Mouse (Mus musculus): ENCODE data around the gene Spink2. TPM values are rescaled to one million over a fixed set of nuclear protein-coding genes. Genes with fewer than 3 reads are reported as not detected.
A peak's percentile ranks its signal among the peaks of the same experiment; 100 is the strongest.
"Not testable (repeated sequence)": the region's sequence is repeated elsewhere in the genome, so short reads cannot be mapped to it uniquely, and the experiment has no call there.

Gene Spink2
- total RNA-seq, 2 experiments from 2014 or later = 4.9 to 5.4 TPM

DNA sequence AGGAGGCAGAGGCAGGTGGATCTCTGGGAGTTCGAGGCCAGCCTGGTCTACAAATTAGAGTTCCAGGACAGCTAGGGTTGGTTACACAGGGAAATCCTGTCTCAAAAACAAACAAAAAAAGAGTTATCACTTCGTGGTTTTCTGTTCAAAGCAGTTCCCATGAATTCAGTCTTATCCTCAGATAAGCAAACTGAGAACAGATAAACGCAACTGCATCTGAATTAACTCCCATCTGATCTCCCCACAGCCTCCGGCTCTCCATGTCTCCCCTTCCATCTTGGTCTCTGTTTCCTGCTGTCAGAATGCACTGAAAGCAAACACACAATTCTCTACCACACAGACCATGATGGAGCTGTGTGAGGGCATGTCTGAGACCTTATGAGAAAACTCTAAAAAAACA is 10.6 kb downstream of the Spink2 start:
- no peak for ATAC-seq (ENCODE audit: poor library complexity, severe bottlenecking)

DNA sequence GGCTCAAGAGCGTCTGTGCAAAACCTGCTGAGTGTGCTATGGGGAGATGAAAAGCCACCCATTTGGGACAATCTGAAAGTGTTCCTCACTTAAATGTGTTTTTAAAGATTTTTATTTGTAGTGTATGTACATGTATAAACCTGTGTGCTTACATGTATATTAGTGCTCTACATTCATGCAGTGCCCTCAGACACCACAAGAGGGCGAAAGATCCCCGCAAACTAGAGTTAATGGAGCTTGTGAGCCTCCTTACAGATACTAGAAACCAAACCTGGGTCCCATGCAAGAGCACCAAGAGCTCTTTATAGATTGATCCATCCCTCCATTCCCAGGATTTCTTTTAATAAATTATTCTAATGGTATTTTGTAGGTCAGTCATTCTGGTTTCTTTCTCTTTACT is 17.3 kb downstream of the Spink2 start:
- peak; percentile 69 for ATAC-seq (ENCODE audit: poor library complexity, severe bottlenecking)

DNA sequence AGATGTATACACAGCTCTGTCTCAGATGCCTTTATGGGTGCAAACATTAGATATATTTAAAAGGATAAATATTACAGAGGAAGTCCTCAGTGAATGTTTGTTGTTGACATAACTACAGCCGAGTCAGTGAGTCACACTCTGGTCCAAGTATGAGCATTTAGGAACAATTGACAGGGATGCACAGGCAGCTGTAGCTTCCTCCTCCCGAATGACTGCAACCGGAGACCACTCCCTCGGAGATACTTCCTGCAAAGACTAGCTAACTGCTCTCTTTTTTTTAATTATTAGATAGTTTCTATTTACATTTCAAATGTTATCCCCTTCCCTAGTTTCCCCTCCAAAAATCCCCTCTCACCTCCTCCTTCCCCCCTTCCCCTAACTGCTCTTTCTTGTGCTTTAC is 18.0 kb downstream of the Spink2 start:
- ATAC-seq (ENCODE audit: poor library complexity, severe bottlenecking) = peak; percentile 72

DNA sequence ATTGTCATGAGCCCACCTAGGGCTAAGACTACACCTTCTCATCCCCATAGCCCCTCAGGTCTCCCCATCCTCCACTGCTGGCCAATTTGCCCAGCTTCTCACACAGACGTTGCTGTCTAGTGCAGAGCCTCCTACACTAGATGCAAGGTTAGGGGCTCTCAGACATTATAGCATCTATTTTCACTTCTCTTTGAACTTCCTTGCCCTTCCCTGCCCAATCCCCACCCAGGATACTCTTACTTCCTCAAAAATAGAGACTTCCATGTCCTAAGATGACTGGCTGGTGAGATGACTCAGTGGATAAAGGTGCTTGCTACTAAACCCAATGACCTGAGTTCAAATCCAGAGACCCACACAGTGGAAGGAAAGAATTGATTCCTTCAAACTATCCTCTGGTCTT is 19.6 kb downstream of the Spink2 start:
- ATAC-seq (ENCODE audit: poor library complexity, severe bottlenecking) = peak; percentile 71

DNA sequence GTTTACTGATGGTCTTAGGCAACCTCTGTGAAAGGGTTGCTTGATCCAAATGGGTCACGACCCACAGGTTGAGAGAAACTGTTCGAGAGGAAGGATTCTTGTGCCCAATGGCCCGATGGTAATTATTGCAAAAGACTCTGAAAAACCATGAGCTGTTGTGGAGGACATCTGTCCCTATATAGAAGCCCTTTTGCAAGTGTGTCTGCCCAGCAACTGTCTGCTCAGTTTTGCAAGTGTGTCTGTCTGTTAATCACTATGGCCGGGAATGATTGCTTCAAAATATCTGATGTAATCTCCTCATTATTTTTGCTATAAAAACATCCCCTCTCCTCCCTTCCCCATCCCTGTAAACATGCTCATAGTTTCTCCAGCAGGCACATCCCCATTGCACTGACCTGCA is 20.2 kb downstream of the Spink2 start:
- ATAC-seq (ENCODE audit: poor library complexity, severe bottlenecking) = peak; percentile 36

DNA sequence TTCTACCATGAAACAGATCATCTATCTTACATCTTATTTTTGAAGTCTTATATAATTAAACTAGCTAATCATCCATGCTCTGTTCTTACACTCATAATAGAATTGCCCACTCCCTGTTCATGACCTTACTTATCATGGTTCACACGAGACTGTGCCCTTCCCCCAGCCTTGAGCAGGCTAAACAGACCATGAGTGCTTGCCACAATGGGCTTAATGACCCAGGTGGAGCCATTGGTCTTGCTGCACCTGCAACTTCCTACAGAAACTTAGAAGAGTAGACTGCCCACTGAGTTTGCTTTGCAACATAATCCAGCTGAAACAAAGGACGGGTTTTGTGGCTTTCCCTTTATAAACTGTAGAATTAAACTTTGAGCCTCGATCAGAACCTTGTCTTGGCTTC is 22.5 kb downstream of the Spink2 start:
- ATAC-seq (ENCODE audit: poor library complexity, severe bottlenecking) = no peak

DNA sequence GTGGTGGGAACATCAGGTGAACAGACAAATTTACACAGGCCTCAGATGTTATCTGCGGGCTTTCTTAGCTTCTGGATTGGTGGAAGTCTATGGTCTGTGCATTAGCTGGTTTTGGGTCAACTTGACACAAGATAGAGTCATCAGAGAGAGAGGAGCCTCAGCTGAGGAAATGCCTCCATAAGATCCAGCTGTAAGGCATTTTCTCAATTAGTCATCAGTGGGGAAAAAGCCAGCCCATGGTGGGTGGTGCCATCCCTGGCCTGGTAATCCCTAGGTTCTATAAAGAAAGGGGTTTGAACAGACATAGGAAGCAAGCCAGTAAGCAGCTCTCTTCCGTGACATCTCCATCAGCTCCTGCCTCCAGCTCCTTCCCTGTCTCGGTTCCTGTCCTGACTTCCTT is 25.9 kb downstream of the Spink2 start:
- ATAC-seq (ENCODE audit: poor library complexity, severe bottlenecking) = no peak

DNA sequence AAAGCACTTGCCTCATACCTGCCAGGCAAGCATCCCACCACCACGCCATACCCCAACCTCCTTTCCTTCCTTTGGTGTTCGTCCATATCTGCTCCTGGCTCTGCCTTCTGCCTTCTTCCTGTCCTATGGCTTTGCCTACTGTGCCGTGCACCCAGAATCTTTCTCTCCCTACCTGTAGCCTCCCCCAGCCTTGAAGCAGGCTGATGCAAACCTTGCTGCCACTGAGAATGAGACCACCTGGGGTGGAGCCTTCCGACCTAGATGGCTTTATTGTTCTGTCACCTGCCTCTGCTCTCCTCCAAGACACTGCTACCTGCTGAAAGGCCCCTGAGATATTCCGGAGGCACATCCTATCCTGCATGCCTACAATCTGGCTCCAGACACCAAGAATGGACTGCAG is 27.4 kb downstream of the Spink2 start:
- not testable (repeated sequence) for ATAC-seq (ENCODE audit: poor library complexity, severe bottlenecking)

DNA sequence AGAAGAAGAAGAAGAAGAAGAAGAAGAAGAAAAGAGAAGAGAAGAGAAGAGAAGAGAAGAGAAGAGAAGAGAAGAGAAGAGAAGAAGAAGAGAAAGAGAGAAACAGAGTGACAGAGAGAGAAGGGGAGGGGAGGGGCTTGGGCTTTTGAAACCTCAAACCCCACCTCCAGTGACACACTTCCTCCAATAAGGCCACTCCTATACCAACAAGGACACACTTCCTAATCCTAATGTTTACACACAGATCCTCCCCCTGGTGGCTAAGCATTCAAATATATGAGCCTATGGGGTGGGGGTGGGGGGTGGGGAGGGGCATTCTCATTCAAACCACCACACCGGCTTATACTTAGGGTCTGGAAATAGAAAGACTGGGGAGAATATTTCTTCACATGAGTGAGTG is 27.9 kb downstream of the Spink2 start:
- peak; percentile 63 for ATAC-seq (ENCODE audit: poor library complexity, severe bottlenecking)

DNA sequence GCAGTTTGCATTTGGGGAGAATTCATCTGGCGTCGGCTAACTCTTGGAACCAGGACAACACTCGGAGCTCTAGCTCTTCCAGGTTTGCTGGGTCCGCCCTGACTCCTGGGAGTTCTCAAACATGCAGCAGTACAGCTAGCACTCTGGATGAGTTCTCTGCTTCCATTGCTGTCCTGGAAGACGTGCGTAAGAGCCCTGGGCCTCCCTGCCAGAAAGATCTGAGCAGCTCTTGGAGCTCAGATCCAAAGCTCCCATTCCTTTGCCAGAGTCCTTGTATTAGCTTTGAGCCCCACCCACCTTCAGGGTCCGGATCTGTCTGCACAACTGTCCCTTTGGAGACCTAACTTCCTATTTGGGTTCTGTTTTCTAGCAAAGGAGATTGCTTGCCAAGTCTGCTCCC is 29.8 kb downstream of the Spink2 start:
- ATAC-seq (ENCODE audit: poor library complexity, severe bottlenecking) = no peak

DNA sequence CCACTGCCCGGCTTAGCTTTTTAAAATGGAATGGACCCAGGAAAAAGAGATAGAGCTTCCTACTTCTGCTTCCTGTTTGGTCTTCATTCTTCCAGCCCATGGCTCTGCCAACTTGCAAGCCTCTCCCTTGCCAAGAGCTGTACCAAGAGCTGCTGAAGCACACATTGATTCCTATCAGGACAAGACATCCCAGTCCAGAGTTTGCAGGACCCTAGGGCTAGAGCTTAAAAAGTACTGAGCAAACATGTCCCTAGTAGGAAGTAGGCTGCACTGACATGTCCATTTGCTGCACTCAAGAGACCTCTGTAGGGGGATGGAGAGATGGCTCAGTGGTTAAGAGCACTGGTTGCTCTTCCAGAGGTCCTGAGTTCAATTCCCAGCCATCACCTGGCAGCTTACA is 32.3 kb downstream of the Spink2 start:
- no peak for ATAC-seq (ENCODE audit: poor library complexity, severe bottlenecking)

DNA sequence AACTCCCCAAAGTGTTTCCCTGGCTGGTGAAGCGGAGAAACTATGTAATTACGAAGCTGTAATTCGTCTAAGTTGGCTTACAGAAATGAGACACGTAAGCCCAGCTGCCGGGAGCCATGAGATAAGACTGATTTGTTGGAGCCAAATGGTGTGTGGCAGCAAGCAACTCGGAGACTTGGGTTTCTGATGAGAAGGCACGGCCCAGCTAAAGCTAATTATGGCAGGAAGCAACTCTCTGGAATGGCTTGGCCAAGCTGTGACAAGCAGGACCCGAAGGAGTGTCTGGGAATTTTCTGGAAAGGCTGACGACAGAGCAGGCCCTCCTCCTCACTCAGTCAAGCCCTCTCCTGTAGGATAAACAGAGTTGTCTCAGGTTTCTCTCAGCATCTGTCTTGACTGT is 33.3 kb downstream of the Spink2 start:
- ATAC-seq (ENCODE audit: poor library complexity, severe bottlenecking) = no peak

DNA sequence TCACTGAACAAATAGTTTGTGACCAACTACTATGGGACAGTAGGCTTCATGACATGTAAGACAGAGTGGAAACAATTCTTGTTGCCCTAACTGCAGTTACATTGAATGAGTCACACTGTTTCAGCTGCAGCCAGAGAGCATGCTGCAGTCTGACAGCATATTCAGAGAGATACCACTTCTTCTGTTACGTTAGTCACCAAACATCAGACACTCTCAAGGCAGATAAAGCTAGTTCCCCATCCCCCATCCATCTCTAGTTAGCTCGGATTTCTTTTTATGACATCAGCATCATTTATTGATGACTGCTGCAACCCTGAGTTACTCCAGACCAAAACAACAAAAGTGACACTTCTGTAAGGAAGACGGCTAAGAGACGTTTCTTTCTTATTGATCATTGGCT is 36.5 kb downstream of the Spink2 start:
- ATAC-seq (ENCODE audit: poor library complexity, severe bottlenecking) = no peak

DNA sequence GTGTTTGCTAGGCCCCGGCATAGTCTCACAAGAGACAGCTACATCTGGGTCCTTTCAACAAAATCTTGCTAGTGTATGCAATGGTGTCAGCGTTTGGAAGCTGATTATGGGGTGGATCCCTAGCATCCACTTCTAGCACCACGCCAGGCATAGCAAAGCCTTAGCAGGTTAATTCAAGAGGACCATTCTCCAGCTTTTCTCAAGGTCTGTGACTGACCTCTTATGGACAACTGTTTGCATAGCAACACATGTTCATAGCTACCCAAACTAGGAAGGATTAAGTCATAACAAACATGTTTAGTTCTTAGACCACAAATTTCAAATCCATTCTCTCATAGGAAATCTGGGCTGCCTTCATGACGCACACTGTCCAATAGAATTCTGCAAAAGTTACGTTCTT is 40.7 kb downstream of the Spink2 start:
- ATAC-seq (ENCODE audit: poor library complexity, severe bottlenecking) = peak; percentile 62

DNA sequence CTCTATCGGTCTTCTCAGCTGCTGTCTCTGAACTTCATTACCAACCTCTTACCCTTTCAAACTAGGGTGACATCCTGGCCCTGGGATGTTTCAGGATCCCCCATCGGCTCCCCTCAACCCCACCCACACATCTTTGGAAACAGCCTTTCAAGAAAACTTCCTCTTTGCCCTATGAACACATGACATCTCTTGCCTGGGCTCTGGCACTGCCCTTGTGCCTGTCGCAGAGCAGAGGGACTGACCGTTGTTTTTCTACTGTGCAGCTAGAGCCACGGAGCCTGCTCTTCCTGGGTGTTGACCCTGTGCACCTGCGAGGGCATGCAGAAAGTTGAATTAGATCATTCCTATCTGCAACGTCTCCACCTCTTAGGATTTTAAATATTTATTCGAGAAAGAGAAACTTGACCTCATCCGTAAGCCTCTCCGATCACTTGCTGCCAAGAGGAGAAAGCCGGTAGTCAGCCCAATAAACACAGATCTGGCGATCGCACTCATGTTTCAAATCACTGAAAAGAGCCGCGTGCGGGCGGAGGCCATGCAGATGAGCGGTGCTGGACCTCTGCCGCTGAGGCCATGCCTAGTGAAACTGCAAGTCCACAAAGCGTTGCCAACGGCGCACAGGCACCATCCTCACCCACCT is 43.8 kb downstream of the Spink2 start:
- peak; percentile 79 for ATAC-seq (ENCODE audit: poor library complexity, severe bottlenecking)

DNA sequence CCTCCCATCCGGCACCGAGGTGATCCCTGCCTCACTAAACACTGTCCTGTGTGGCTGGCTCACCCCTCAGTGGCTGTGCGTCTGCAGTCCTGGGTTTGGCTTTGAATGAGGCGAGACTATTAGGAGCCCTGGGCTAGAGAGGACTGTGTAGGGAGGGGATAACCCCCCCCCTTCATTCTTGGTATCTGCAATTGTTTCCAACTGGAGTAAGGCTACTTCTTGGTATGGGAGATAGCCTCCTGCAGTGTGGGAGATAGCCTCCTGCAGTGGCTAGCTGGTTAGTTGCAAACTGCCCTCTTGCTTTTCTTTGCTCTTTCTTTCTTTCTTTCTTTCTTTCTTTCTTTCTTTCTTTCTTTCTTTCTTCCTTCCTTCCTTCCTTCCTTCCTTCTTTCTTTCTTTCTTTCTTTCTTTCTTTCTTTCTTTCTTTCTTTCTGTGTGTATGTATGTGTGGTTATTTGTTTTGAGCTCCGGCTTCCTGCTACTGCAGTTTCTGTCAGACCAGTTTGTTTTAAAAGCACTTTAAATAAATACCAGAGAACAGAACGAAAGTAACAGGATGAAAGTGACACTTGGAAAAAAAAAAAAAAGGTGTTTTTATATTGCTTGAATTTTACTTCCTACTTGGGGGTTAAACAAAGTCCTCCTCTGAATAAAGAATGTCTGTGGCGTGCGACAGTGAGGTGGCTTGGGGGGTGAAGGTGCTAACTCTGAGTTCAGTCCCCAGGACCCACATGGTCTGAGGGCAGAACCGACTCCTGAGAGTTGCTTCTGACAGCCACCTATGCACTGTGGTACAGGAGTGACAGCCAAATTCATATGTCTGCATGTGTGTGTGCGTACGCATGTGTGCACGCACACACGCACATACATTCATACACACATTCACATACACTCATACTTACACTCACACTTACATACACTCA is 45.3 kb downstream of the Spink2 start:
- ATAC-seq (ENCODE audit: poor library complexity, severe bottlenecking) = peak; percentile 49

DNA sequence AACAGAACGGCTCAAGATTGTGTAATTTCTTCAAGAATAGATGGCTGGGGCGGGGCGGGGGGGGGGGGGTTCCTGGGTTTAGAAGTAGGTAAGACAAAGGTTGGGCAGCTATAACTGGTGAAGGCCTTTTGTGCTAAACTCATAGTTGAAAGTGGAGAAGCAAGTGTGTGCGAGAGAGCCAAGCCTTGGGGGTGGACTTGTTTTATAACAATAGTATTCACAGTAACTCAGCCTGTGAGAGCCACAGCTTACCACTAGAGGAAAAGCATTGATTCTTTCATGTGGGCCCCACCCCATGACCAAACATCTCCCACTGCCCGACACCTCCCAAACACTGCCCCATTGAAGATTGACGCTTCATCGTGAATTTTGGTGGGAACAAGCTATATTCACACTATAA is 47.7 kb downstream of the Spink2 start:
- no peak for ATAC-seq (ENCODE audit: poor library complexity, severe bottlenecking)

DNA sequence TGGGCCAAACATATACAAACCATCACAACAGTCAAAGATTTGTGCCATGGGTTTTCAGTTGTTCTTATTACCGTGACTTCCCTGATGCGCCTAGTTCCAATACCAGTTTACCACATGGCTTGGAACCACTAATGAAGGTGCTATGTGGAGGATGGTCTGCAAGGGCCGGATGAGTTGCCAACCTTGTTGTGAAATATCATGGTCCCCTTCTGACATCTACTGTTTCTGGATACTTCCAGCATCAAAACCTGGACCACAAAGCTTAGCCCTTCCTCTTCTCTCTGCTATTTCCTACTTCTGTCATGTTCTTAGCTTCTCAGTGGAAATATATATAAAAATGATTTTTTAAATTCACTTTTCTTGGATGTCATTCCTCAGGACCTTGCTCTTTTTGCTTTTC is 48.7 kb downstream of the Spink2 start:
- ATAC-seq (ENCODE audit: poor library complexity, severe bottlenecking) = peak; percentile 39

DNA sequence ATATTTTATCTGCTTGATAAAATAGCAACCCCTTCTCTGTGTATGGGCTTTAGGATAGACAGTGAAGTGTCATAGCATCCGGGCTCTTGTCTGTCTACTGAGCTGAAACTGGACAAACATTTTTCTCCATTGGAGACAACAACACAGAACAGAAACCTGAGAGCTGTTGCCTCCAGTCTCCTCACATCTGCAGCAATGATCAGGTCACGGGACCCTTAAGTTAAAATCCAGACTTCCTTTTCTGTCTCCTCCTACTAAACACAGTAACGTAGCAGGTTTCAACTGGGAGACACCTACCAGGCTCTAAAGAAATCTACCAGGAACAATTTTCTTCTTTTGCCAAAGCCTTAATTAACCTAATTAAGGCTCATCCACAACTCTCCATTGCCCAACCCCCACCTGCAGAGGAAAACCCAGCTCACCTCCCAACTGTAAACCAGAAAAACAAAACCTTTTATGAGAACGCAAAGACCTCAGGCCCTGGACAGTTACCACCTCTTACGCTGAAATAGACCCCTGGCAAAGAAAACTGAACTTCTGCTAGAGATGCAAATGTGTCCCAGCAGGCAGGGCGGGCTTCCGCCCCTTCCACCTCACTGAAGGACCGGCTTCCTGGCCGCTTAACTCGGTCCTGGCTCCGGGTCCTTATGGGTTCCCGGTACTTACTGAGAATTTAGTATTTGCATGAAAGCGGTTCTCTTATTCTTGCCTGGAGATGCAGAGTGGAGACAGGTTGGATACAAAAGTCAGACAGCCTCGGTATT is 53.3 kb downstream of the Spink2 start:
- ATAC-seq (ENCODE audit: poor library complexity, severe bottlenecking) = no peak

DNA sequence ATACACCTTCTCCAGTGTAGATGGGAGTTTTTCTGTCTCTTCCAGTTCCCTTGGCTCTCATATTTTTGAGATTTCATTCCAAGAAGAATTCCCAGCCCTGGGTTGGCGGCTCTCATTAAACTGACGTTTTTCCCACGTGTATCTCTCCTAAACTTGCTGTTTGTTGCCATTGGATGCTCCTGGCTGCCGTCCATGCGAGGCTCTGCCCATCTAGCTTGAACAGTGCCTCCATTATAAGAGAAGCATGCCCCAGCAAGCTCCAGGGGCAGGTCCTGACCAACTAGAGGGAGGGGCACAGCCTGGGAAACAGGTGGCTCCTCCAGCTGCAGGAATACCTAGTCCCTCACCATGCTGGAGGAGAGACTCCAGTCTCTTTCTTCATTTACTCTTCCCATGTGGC is 54.3 kb downstream of the Spink2 start:
- ATAC-seq (ENCODE audit: poor library complexity, severe bottlenecking) = no peak

DNA sequence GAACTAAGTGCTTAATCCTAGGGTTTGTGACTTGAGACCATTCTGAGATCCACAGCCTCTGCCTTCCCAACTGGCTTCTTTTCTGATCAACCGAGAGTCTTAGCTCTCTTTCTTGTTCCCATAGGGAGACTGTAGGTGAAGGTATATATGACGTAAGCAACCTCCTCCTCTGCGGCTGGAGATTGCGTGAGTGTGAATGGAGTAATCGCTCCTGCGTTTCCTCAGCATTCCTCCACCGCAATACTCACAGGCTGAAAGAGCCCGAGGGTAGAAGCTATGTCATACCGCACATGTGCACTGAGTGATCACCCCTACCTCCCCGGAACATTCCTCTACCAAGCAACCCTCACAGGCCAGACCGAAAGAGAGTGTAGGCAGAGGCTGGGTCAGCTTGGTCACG is 55.7 kb downstream of the Spink2 start:
- ATAC-seq (ENCODE audit: poor library complexity, severe bottlenecking) = peak; percentile 81
